Mouse (Mus musculus): ENCODE results near the gene Smyd3. TPM values are rescaled to one million over a fixed set of nuclear protein-coding genes. Genes with fewer than 3 reads are reported as not detected.
"Not testable (repeated sequence)": the region's sequence is repeated elsewhere in the genome, so short reads cannot be mapped to it uniquely, and the experiment has no call there.

Smyd3 gene
- polyA plus RNA-seq, 1 experiment from 2014 or later: 16.7 TPM

GRCm38 (mm10) chr1:179295626-179296025, 222.2 kb downstream of the Smyd3 start:
- H3K9ac ChIP-seq (ENCODE audit: low read depth, low read length): no peak overlapping the region
- no peaks in the 10 kb centered on the region for H3K27me3 ChIP-seq (replicated peaks; ENCODE audit: control insufficient read depth, insufficient read depth, low read length)
- H3K36me3 ChIP-seq (ENCODE audit: control insufficient read depth, insufficient read depth, low read length): no peaks in the 10 kb centered on the region
- no peak for ATAC-seq
- H3K4me3 ChIP-seq (ENCODE audit: low read length): no peak overlapping the region
- no peak overlapping the region for H3K4me2 ChIP-seq (ENCODE audit: low read depth, low read length)
- 58% methylated on average over 6 of the region's 6 CpGs for WGBS
- H3K9me3 ChIP-seq (ENCODE audit: control insufficient read depth, low read length): no peaks in the 10 kb centered on the region
- H3K27ac ChIP-seq (ENCODE audit: low read length): no peak overlapping the region
- no peaks in the 10 kb centered on the region for H3K4me1 ChIP-seq (ENCODE audit: control insufficient read depth, insufficient read depth, low read length)

- WGBS: 78% methylated on average over 8 of the region's 8 CpGs
- Histone ChIP-seq H3K4me2 (ENCODE audit: low read depth, low read length) (no peak overlapping the region), H3K4me1 (ENCODE audit: control insufficient read depth, insufficient read depth, low read length) (no peaks in the 10 kb centered on the region), H3K4me3 (ENCODE audit: low read length) (no peak overlapping the region), H3K27me3 (replicated peaks; ENCODE audit: control insufficient read depth, insufficient read depth, low read length) (no peaks in the 10 kb centered on the region), H3K9ac (ENCODE audit: low read depth, low read length) (no peak overlapping the region), H3K27ac (ENCODE audit: low read length) (no peak overlapping the region), H3K36me3 (ENCODE audit: control insufficient read depth, insufficient read depth, low read length) (no peaks in the 10 kb centered on the region), H3K9me3 (ENCODE audit: control insufficient read depth, low read length) (no peaks in the 10 kb centered on the region)
- no peak for ATAC-seq
Measured at GRCm38 (mm10) chr1:179293772-179294353, 224.0 kb downstream of the Smyd3 start.

DNA sequence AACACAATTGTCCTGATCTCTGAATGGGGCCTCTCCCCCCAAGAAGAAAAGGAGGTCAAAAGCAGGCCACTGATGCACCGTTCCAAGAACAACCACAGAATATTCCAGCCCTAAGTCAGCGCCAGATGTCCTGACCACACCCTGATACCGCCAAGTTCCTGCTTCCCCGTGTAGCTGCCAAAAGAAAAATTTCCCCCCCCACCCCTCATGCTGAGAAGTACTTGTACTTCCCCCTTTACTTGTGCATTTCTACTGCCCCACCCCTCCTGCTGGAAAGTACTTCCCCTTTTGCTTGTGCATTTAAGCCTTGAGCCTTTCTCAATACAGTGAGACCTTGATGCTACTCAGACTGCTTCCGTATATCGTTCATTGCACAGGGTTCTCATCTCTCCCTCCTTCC, 227.7 kb downstream of the Smyd3 start:
- not testable (repeated sequence) for H3K27ac ChIP-seq (ENCODE audit: low read length); H3K4me3 ChIP-seq (ENCODE audit: low read length); H3K27me3 ChIP-seq (replicated peaks; ENCODE audit: control insufficient read depth, insufficient read depth, low read length); H3K4me1 ChIP-seq (ENCODE audit: control insufficient read depth, insufficient read depth, low read length); H3K9me3 ChIP-seq (ENCODE audit: control insufficient read depth, low read length); H3K4me2 ChIP-seq (ENCODE audit: low read depth, low read length); H3K9ac ChIP-seq (ENCODE audit: low read depth, low read length); ATAC-seq; H3K36me3 ChIP-seq (ENCODE audit: control insufficient read depth, insufficient read depth, low read length)
- 90% methylated on average over 6 of the region's 6 CpGs for whole genome bisulfite sequencing

GRCm38 (mm10) chr1:179289744-179290143, 228.1 kb downstream of the Smyd3 start:
- 77% methylated on average over 3 of the region's 3 CpGs for WGBS
- no peak for ATAC-seq
- H3K4me3 ChIP-seq (ENCODE audit: low read length): no peak overlapping the region

DNA sequence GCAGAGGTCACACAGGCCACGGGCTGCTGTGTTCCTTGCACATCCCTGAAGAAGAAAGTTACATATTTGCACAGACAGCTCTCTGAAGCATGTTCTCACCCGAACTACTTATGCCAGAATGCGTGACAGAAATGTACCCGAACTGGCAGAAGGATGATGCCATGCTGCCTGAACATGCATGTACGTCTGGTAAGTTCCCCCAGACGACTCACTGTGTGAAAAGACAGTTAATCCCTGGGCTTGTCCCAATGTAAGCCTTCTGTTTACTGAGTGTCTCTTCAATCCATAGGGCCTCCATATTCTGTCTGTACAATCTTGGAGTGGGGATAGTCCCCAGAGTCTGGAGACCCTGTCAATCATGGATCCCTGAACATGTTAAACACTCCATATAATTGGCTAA, 231.1 kb downstream of the Smyd3 start:
- H3K9ac ChIP-seq (ENCODE audit: low read depth, low read length): no peak overlapping the region
- no peaks in the 10 kb centered on the region for H3K27me3 ChIP-seq (replicated peaks; ENCODE audit: control insufficient read depth, insufficient read depth, low read length)
- H3K27ac ChIP-seq (ENCODE audit: low read length): no peak overlapping the region
- no peaks in the 10 kb centered on the region for H3K9me3 ChIP-seq (ENCODE audit: control insufficient read depth, low read length)
- no peak for ATAC-seq
- H3K4me1 ChIP-seq (ENCODE audit: control insufficient read depth, insufficient read depth, low read length): no peaks in the 10 kb centered on the region
- no peak overlapping the region for H3K4me3 ChIP-seq (ENCODE audit: low read length)
- H3K36me3 ChIP-seq (ENCODE audit: control insufficient read depth, insufficient read depth, low read length): no peaks in the 10 kb centered on the region
- H3K4me2 ChIP-seq (ENCODE audit: low read depth, low read length): no peak overlapping the region
- 84% methylated on average over 6 of the region's 6 CpGs for WGBS

More at GRCm38 (mm10) chr1:179289744-179290143, 228.1 kb downstream of the Smyd3 start:
- no peak overlapping the region for H3K9ac ChIP-seq (ENCODE audit: low read depth, low read length)
- no peaks in the 10 kb centered on the region for H3K36me3 ChIP-seq (ENCODE audit: control insufficient read depth, insufficient read depth, low read length)
- no peaks in the 10 kb centered on the region for H3K9me3 ChIP-seq (ENCODE audit: control insufficient read depth, low read length)
- H3K27me3 ChIP-seq (replicated peaks; ENCODE audit: control insufficient read depth, insufficient read depth, low read length): no peaks in the 10 kb centered on the region
- no peak overlapping the region for H3K4me2 ChIP-seq (ENCODE audit: low read depth, low read length)
- H3K4me1 ChIP-seq (ENCODE audit: control insufficient read depth, insufficient read depth, low read length): no peaks in the 10 kb centered on the region
- H3K27ac ChIP-seq (ENCODE audit: low read length): no peak overlapping the region

GRCm38 (mm10) chr1:179282821-179283220, 235.0 kb downstream of the Smyd3 start:
- H3K4me2 ChIP-seq (ENCODE audit: low read depth, low read length): no peak overlapping the region
- H3K4me3 ChIP-seq (ENCODE audit: low read length): no peak overlapping the region
- H3K9ac ChIP-seq (ENCODE audit: low read depth, low read length): no peak overlapping the region
- no peaks in the 10 kb centered on the region for H3K9me3 ChIP-seq (ENCODE audit: control insufficient read depth, low read length)
- WGBS: 80% methylated on average over 5 of the region's 5 CpGs
- H3K4me1 ChIP-seq (ENCODE audit: control insufficient read depth, insufficient read depth, low read length): no peaks in the 10 kb centered on the region
- H3K27me3 ChIP-seq (replicated peaks; ENCODE audit: control insufficient read depth, insufficient read depth, low read length): no peaks in the 10 kb centered on the region
- no peak overlapping the region for H3K27ac ChIP-seq (ENCODE audit: low read length)
- ATAC-seq: no peak
- no peaks in the 10 kb centered on the region for H3K36me3 ChIP-seq (ENCODE audit: control insufficient read depth, insufficient read depth, low read length)

DNA sequence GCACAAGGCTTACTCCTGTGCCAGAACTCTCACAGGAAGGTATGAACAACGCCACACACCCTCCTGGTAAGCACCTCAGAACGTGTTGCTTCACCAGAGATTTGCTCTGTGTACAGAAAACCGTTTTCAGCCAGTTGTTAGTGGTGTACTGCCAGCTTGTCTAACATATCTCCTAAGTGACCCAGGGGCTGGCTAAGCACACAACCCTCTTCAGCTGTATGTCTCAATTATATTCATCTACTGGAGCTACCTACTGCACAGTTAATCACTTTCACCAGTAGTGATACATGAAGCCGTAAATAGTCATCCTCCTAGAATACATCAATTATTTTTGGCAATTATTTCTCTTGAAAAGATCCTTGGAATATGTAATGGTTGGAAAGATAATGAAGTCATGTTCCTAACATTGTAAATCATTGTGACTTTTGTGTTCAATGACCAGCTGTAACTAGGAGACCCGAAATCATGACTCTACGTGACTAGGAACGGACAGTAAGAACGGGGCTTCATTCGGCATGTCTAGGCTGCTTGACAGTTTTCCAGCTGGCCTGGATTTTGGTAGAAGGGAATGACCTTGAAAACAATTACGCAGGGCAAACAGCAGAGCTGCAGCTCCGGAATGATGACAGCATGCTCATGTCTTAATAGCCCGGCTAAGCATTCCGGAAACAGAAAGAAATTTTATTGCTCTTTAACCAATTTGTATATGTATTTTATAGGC, 236.3 kb downstream of the Smyd3 start:
- Histone ChIP-seq H3K4me1 (ENCODE audit: control insufficient read depth, insufficient read depth, low read length) (no peaks in the 10 kb centered on the region), H3K4me2 (ENCODE audit: low read depth, low read length) (no peak overlapping the region), H3K27me3 (replicated peaks; ENCODE audit: control insufficient read depth, insufficient read depth, low read length) (no peaks in the 10 kb centered on the region), H3K9me3 (ENCODE audit: control insufficient read depth, low read length) (no peaks in the 10 kb centered on the region), H3K36me3 (ENCODE audit: control insufficient read depth, insufficient read depth, low read length) (no peaks in the 10 kb centered on the region), H3K9ac (ENCODE audit: low read depth, low read length) (no peak overlapping the region), H3K27ac (ENCODE audit: low read length) (no peak overlapping the region; the same call in 1 of the 2 replicates), H3K4me3 (ENCODE audit: low read length) (no peak overlapping the region)
- peak; percentile 71 for ATAC-seq
- WGBS: 56% methylated on average over 13 of the region's 13 CpGs

GRCm38 (mm10) chr1:179279116-179279515, 238.7 kb downstream of the Smyd3 start:
- H3K9ac ChIP-seq (ENCODE audit: low read depth, low read length): no peak overlapping the region
- no peak overlapping the region for H3K4me3 ChIP-seq (ENCODE audit: low read length)
- H3K4me1 ChIP-seq (ENCODE audit: control insufficient read depth, insufficient read depth, low read length): no peaks in the 10 kb centered on the region
- no peak overlapping the region for H3K27ac ChIP-seq (ENCODE audit: low read length)
- 95% methylated on average over 4 of the region's 4 CpGs for WGBS
- no peak for ATAC-seq
- no peak overlapping the region for H3K4me2 ChIP-seq (ENCODE audit: low read depth, low read length)
- H3K36me3 ChIP-seq (ENCODE audit: control insufficient read depth, insufficient read depth, low read length): no peaks in the 10 kb centered on the region
- no peaks in the 10 kb centered on the region for H3K9me3 ChIP-seq (ENCODE audit: control insufficient read depth, low read length)
- H3K27me3 ChIP-seq (replicated peaks; ENCODE audit: control insufficient read depth, insufficient read depth, low read length): no peaks in the 10 kb centered on the region

DNA sequence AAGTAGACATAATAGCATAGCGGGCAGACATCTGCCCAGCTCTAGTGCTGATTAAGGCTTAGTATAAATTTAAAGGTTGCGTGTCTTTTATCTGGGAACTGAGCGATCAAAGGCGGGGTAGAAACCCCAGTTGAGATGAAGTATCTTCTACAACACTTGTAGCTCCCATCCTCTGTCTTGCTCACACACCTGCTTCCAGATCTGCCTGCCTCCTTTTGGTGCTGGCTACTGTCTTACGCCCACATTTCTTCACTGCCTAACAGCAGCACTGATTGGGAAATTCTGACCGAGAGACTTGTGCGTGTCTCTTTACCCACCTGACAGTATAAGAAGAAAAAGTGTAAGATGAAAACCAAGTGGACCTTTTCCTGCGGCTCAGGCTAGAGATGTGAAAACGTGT, 240.5 kb downstream of the Smyd3 start:
- H3K36me3 ChIP-seq (ENCODE audit: control insufficient read depth, insufficient read depth, low read length): no peaks in the 10 kb centered on the region
- no peaks in the 10 kb centered on the region for H3K27me3 ChIP-seq (replicated peaks; ENCODE audit: control insufficient read depth, insufficient read depth, low read length)
- no peaks in the 10 kb centered on the region for H3K4me1 ChIP-seq (ENCODE audit: control insufficient read depth, insufficient read depth, low read length)
- no peak overlapping the region for H3K27ac ChIP-seq (ENCODE audit: low read length)
- no peak overlapping the region for H3K4me2 ChIP-seq (ENCODE audit: low read depth, low read length)
- 93% methylated on average over 9 of the region's 9 CpGs for WGBS
- no peak for ATAC-seq
- no peaks in the 10 kb centered on the region for H3K9me3 ChIP-seq (ENCODE audit: control insufficient read depth, low read length)
- no peak overlapping the region for H3K9ac ChIP-seq (ENCODE audit: low read depth, low read length)
- no peak overlapping the region for H3K4me3 ChIP-seq (ENCODE audit: low read length)

All from intestine, embryonic 16.5 days (tissue).